Mouse (Mus musculus): ENCODE measurements around the gene Rom1. TPM values are rescaled to one million over a fixed set of nuclear protein-coding genes. Genes with fewer than 3 reads are reported as not detected.

Gene Rom1
- polyA plus RNA-seq, 1 experiment from 2014 or later: 3.4 TPM

DNA sequence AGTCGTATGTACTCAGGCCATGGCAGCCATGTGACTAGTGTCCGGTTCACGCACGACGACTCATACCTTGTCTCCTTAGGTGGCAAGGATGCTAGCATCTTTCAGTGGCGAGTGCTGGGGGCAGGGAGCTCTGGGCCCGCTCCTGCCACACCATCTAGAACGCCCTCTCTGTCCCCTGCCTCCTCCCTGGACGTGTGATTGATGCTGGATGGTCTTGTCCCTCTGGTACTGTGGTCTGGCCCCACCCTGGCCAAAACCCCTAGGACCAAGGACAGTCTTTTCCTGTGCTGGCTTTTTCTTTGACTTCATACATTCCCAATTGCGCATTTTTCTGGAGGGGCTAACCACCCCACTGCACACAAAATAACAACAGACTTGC lies 12.0 kb upstream of the Rom1 start:
- peak overlapping the region; percentile 97 for H3K27ac ChIP-seq
- no peaks in the 10 kb centered on the region for H3K9me3 ChIP-seq (replicated peaks)
- ATAC-seq: 0 out of 2 replicates have a peak, but pooled peaks have one; percentile 2
- peak overlapping the region; percentile 97 for H3K4me3 ChIP-seq
- peaks cover 69% of the 10 kb centered on the region for H3K36me3 ChIP-seq
- H3K9ac ChIP-seq: peak overlapping the region; percentile 99
- peak overlapping the region; percentile 69 for H3K4me2 ChIP-seq
- 54% methylated on average over 10 of the region's 10 CpGs for WGBS (ENCODE audit: insufficient replicate concordance)
- no peaks in the 10 kb centered on the region for H3K27me3 ChIP-seq (replicated peaks)
- H3K4me1 ChIP-seq: peaks cover 48% of the 10 kb centered on the region

DNA sequence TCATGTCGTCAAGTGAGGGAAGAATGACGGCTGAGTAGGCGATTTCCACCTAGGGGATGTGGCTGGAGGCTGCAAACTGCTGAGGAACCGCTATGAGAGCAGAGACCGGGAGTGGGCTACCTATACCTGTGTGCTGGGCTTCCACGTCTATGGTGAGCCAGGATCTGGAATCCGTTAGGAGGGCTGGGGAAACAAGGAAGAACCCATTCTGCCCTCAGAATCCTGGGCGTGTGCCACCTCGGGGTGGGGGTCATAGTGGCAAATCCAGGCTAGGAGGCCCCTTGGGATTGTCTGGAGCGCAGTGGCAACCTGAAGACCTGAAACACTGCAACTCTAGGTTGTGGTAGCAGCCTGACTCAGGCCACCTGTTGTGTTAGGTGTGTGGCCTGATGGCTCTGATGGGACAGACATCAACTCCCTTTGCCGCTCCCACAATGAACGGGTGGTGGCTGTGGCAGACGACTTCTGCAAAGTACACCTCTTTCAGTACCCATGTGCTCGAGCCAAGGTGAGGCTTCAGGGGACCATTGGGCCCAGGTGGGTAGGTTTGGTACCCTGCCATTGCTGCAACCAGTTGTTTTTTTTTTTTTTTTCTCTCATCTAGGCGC lies 11.5 kb upstream of the Rom1 start:
- H3K36me3 ChIP-seq: peaks cover 69% of the 10 kb centered on the region
- H3K9ac ChIP-seq: peak overlapping the region; percentile 99
- ATAC-seq: no peak
- no peaks in the 10 kb centered on the region for H3K9me3 ChIP-seq (replicated peaks)
- H3K4me1 ChIP-seq: peaks cover 43% of the 10 kb centered on the region
- peak overlapping the region; percentile 69 for H3K4me2 ChIP-seq
- H3K27me3 ChIP-seq (replicated peaks): no peaks in the 10 kb centered on the region
- no peak overlapping the region for H3K4me3 ChIP-seq
- WGBS (ENCODE audit: insufficient replicate concordance): 78% methylated on average over 15 of the region's 15 CpGs
- H3K27ac ChIP-seq: peak overlapping the region; percentile 97

DNA sequence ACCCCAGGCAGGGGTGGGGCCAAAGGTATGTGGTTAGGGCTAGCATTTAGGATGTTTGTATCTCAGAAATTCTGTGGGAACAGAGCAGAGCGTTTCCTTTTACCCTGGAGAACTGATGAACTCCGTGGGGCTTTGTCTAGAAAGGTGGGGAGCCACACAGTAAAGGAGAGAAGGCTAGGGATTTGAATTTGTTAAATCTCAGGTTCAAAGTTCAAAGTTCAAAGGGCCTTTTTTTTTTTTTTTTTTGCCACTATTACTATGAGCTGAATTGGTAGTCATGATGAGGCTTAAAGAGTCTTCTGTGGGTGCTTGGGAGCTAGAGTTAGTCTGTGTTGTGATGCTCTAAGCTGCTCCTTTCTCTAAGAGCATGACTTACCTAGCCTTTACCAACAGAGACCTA lies 7.6 kb upstream of the Rom1 start:
- H3K27ac ChIP-seq: no peak overlapping the region
- no peak for ATAC-seq
- 82% methylated on average over 2 of the region's 2 CpGs for WGBS (ENCODE audit: insufficient replicate concordance)
- no peaks in the 10 kb centered on the region for H3K9me3 ChIP-seq (replicated peaks)
- H3K4me2 ChIP-seq: no peak overlapping the region
- H3K4me3 ChIP-seq: no peak overlapping the region
- peaks cover 16% of the 10 kb centered on the region for H3K4me1 ChIP-seq
- H3K9ac ChIP-seq: no peak overlapping the region
- H3K36me3 ChIP-seq: peaks cover 76% of the 10 kb centered on the region
- no peaks in the 10 kb centered on the region for H3K27me3 ChIP-seq (replicated peaks)

GRCm38 (mm10) chr19:8930771-8931170 lies 1.6 kb upstream of the Rom1 start:
- 80% methylated on average over 7 of the region's 7 CpGs for WGBS (ENCODE audit: insufficient replicate concordance)
- no peak for ATAC-seq
- Histone ChIP-seq H3K9me3 (replicated peaks) (no peaks in the 10 kb centered on the region), H3K27me3 (replicated peaks) (no peaks in the 10 kb centered on the region), H3K4me1 (peaks cover 50% of the 10 kb centered on the region), H3K9ac (peak overlapping the region; percentile 83), H3K4me2 (peak overlapping the region; percentile 96), H3K4me3 (peak overlapping the region; percentile 81), H3K36me3 (peaks cover 61% of the 10 kb centered on the region), H3K27ac (no peak overlapping the region)

DNA sequence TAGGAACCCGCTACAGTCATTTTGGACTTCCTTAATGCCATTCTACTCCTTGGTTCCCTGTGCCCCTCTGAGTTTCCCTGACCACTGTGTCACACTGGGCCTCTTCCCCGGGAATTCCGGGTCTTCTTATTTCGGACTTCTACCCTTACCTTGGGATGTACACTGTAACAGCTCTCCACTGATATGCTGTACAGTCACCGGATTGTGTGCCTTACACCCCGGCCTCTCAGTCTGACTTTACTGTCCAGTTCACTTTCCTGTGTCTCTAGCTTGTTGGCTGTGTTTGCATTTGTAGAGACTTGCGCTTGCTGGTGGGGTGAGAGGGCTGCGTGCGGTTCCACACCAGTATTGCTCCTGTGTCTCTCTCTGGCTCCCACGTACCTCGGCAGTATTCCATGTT lies 961 bp upstream of the Rom1 start:
- 8% methylated on average over 11 of the region's 11 CpGs for WGBS (ENCODE audit: insufficient replicate concordance)
- Histone ChIP-seq H3K36me3 (peaks cover 61% of the 10 kb centered on the region), H3K27me3 (replicated peaks) (no peaks in the 10 kb centered on the region), H3K4me3 (peak overlapping the region; percentile 81), H3K9me3 (replicated peaks) (no peaks in the 10 kb centered on the region), H3K9ac (peak overlapping the region; percentile 83), H3K4me2 (peak overlapping the region; percentile 96), H3K4me1 (peaks cover 50% of the 10 kb centered on the region), H3K27ac (peak overlapping the region; percentile 92)
- ATAC-seq: no peak

DNA sequence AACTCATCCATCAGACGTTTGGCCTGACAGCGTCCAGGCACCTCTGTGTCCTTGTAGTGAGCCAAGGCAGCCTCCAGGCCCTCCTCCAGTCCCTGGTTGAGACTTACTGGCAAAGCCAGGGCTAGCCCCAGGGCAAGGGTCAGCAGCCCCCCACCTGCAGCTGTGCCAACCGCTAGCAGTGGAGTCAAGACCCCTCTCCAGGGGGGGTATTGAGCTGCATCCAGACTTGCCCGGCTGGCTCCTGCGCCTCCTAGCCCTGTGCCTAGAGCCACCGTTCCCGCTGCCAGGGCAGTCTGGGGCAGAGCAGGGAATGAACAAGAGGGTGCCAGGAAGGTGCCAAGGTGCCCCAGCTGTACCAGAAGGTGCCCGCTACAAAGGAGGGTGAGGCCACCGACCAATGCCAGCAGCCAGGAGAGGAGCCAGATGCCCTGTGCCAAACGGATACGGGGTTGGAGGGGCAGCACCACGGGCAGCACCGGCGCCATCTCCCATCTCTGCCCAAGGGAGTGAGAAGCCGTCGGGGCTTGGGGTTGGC lies 400 bp downstream of the Rom1 start:
- ATAC-seq: peak; percentile 14; the same call in 1 of the 2 replicates
- H3K36me3 ChIP-seq: peaks cover 56% of the 10 kb centered on the region

DNA sequence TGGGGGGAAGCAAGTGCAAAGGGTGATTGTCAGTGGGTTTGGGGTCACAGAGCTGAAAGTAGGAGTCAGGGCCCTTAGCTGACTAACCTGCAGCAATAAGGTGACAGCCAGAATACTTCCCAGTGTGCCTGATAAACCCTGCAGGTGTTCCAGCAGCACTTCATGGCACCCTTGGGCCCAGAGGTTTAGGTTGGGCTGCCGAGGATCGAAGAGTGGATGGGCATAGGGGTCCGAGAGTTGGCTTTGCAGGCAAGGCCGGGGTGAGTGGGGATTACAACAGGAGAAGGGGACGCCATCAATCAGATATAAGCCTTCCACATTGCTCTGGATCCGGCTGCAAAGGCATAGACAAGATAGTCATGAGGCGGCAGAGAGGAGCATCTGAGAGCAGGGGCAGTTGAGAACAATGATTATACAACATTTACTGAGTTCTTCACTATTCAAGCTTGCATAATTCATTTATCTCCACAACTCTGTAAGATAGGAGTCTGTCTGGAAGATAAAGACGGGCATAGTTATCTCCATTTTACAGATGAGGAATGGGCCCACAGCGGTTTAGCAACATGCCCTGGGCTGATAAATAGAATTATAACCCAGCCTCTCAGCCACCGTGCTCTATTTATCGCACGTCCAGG lies 1.1 kb downstream of the Rom1 start:
- peaks cover 62% of the 10 kb centered on the region for H3K4me1 ChIP-seq
- peak overlapping the region; percentile 81 for H3K4me3 ChIP-seq
- peak overlapping the region; percentile 96 for H3K4me2 ChIP-seq
- peaks cover 55% of the 10 kb centered on the region for H3K36me3 ChIP-seq
- no peaks in the 10 kb centered on the region for H3K9me3 ChIP-seq (replicated peaks)
- H3K27me3 ChIP-seq (replicated peaks): no peaks in the 10 kb centered on the region
- peak overlapping the region; percentile 92 for H3K27ac ChIP-seq
- peak; percentile 48 for ATAC-seq
- WGBS (ENCODE audit: insufficient replicate concordance): 33% methylated on average over 12 of the region's 12 CpGs
- H3K9ac ChIP-seq: peak overlapping the region; percentile 83; the same call in 1 of the 2 replicates

More for the DNA sequence above, 400 bp downstream of the Rom1 start:
- Histone ChIP-seq H3K4me3 (peak overlapping the region; percentile 81), H3K4me2 (peak overlapping the region; percentile 96), H3K27ac (peak overlapping the region; percentile 92), H3K9ac (peak overlapping the region; percentile 83), H3K4me1 (peaks cover 55% of the 10 kb centered on the region), H3K27me3 (replicated peaks) (no peaks in the 10 kb centered on the region), H3K9me3 (replicated peaks) (no peaks in the 10 kb centered on the region)
- WGBS (ENCODE audit: insufficient replicate concordance): 36% methylated on average over 16 of the region's 16 CpGs

GRCm38 (mm10) chr19:8926766-8927165 lies 2.4 kb downstream of the Rom1 start:
- no peaks in the 10 kb centered on the region for H3K27me3 ChIP-seq (replicated peaks)
- H3K9me3 ChIP-seq (replicated peaks): no peaks in the 10 kb centered on the region
- H3K9ac ChIP-seq: peak overlapping the region; percentile 40; the same call in 1 of the 2 replicates
- peaks cover 61% of the 10 kb centered on the region for H3K36me3 ChIP-seq
- ATAC-seq: no peak
- H3K4me1 ChIP-seq: peaks cover 75% of the 10 kb centered on the region
- peak overlapping the region; percentile 92; the same call in 1 of the 2 replicates for H3K27ac ChIP-seq
- H3K4me2 ChIP-seq: no peak overlapping the region
- 63% methylated on average over 2 of the region's 2 CpGs for WGBS (ENCODE audit: insufficient replicate concordance)
- H3K4me3 ChIP-seq: no peak overlapping the region

DNA sequence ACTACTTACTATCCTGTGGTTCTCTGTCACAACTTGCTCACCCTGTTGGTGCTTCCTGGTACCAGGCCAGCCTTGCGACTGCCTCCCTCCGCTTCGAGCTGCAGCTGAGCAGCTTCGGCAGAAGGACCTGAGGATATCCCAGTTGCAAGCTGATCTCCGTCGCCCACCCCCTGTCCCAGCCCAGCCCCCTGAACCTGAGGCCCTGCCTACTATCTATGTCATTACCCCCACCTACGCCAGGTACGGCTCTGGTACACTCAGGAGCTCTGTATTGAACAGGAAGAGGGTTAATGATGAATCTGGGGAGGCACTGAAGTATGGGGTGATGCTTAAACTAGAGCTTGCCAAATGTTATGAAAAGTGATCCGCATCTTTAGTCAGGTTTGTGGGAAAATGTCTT lies 7.4 kb downstream of the Rom1 start:
- Histone ChIP-seq H3K4me2 (peak overlapping the region; percentile 87), H3K9me3 (replicated peaks) (no peaks in the 10 kb centered on the region), H3K36me3 (peaks cover 47% of the 10 kb centered on the region), H3K4me3 (peak overlapping the region; percentile 87), H3K4me1 (peaks cover 58% of the 10 kb centered on the region), H3K27ac (peak overlapping the region; percentile 95; the same call in 1 of the 2 replicates), H3K9ac (peak overlapping the region; percentile 90), H3K27me3 (replicated peaks) (no peaks in the 10 kb centered on the region)
- WGBS (ENCODE audit: insufficient replicate concordance): 72% methylated on average over 9 of the region's 9 CpGs
- no peak for ATAC-seq

GRCm38 (mm10) chr19:8920836-8921291 lies 8.3 kb downstream of the Rom1 start:
- Histone ChIP-seq H3K9ac (peak overlapping the region; percentile 90), H3K4me2 (peak overlapping the region; percentile 87), H3K27ac (peak overlapping the region; percentile 95), H3K4me1 (peaks cover 49% of the 10 kb centered on the region), H3K27me3 (replicated peaks) (no peaks in the 10 kb centered on the region), H3K9me3 (replicated peaks) (no peaks in the 10 kb centered on the region), H3K4me3 (peak overlapping the region; percentile 87), H3K36me3 (peaks cover 47% of the 10 kb centered on the region)
- 2% methylated on average over 6 of the region's 6 CpGs for WGBS (ENCODE audit: insufficient replicate concordance)
- no peak for ATAC-seq

- peak within 1 kb of the TSS; percentile 87 for H3K4me3 ChIP-seq
- peak within 1 kb of the TSS; percentile 87 for H3K4me2 ChIP-seq
- 2% methylated on average over 49 of the region's 50 CpGs for WGBS (ENCODE audit: insufficient replicate concordance)
Observed at GRCm38 (mm10) chr19:8920073-8920736, 9.0 kb downstream of the Rom1 start, which contains the start of gene B3gat3. Gene B3gat3, plus strand, starts transcription at chr19:8920374.

More at GRCm38 (mm10) chr19:8920073-8920736, 9.0 kb downstream of the Rom1 start, which contains the start of gene B3gat3:
- Histone ChIP-seq H3K4me1 (peaks cover 48% of the 10 kb centered on the region), H3K36me3 (peaks cover 47% of the 10 kb centered on the region), H3K9me3 (replicated peaks) (no peaks in the 10 kb centered on the region), H3K27me3 (replicated peaks) (no peaks in the 10 kb centered on the region), H3K9ac (peak within 1 kb of the TSS; percentile 90), H3K27ac (peak within 1 kb of the TSS; percentile 95)
- ATAC-seq: peak; percentile 95

Data from liver, embryonic 12.5 days (tissue).